ENCODE assay signal across 10 mouse cellular contexts in genomic region chr11:16831974-16832464, GRCm38 (mm10).
DNase-seq lines count a peak whose midpoint lies in the region; ATAC-seq and TF ChIP-seq lines count a peak whose summit lies in the region.
"Had no signal": no experiment of that assay in that cellular context is flagged by ENCODE, and none has a peak within 500 bp of the region (broad histone marks: within the 10 kb centered on the region; RNA-seq: fewer than 3 reads in every experiment).

No protein-coding gene starts in this region.

- peak overlapping the region; percentile 53 for H3K27ac ChIP-seq in limb, embryonic 14.5 days (replicated peaks; ENCODE audit: low read depth, low read length)

- no peak for DNase-seq in frontal cortex, postnatal 25 days (ENCODE audit: low spot score in 2 of 2)
- DNase-seq in brain, adult 2 months (ENCODE audit: low read depth, low spot score) = peak; percentile 60
- peak; percentile 72 for DNase-seq in gastrocnemius, postnatal 25 days
- DNase-seq in limb, embryonic 14.5 days (ENCODE audit: low spot score) = peak; percentile 76
- no peak for DNase-seq in c-Kit-positive CD71-positive TER-119-positive erythroid progenitor cells, embryonic 14.5 days (ENCODE audit: low spot score)
- no peak for DNase-seq in thymus, adult 18-20 months
- DNase-seq: adrenal gland, postnatal 25 days had no signal

- H3K4me1 ChIP-seq in limb, embryonic 14.5 days (ENCODE audit: control insufficient read depth, insufficient read depth, low read length) = peaks cover 10% of the 10 kb centered on the region; the same call in 1 of the 2 replicates

- H3K9me3 ChIP-seq in limb, embryonic 14.5 days (ENCODE audit: control insufficient read depth, low read length) = no peaks in the 10 kb centered on the region

- H3K4me3 ChIP-seq in limb, embryonic 14.5 days (replicated peaks; ENCODE audit: low read length) = no peak overlapping the region

- no peaks in the 10 kb centered on the region for H3K27me3 ChIP-seq in limb, embryonic 14.5 days (ENCODE audit: control insufficient read depth, insufficient read depth, low read length)
- H3K27me3 ChIP-seq: CH12.LX had no signal

- peak; percentile 91 for ATAC-seq in frontal cortex, adult (ENCODE audit: low TSS enrichment)
- ATAC-seq in limb, embryonic 14.5 days (ENCODE audit: low FRiP score, low read depth) = peak; percentile 79
- ATAC-seq in CD4-positive, CD25-positive, alpha-beta regulatory T cell, adult 4 months = no peak

- no peak overlapping the region for H3K9ac ChIP-seq in limb, embryonic 14.5 days (ENCODE audit: low read depth, low read length, severe bottlenecking)

- H3K4me2 ChIP-seq in limb, embryonic 14.5 days (replicated peaks; ENCODE audit: low read depth, low read length, severe bottlenecking) = no peak overlapping the region

- TF ChIP-seq POLR2A in limb, embryonic 14.5 days (IDR thresholded peaks at IDR 0.05; ENCODE audit: borderline replicate concordance, extremely low read depth, insufficient read depth, insufficient read length) = no peak

- H3K36me3 ChIP-seq in limb, embryonic 14.5 days (ENCODE audit: control insufficient read depth, insufficient read depth, low read length) = no peaks in the 10 kb centered on the region

- 55% methylated on average over 5 of the region's 5 CpGs for WGBS in limb, embryonic 14.5 days

Comparison
In these comparisons a context has a peak if more than half of its experiments do, and no peak if none do; other contexts are left out.
1. DNase-seq: peak in brain, adult 2 months (single experiment), gastrocnemius, postnatal 25 days (single experiment) and limb, embryonic 14.5 days (single experiment); none in frontal cortex, postnatal 25 days (0 of 2), c-Kit-positive CD71-positive TER-119-positive erythroid progenitor cells, embryonic 14.5 days (single experiment) and thymus, adult 18-20 months (0 of 2).